Mouse (Mus musculus) urinary bladder, postnatal 14 days (tissue): ENCODE measurements at regions not wholly inside any gene's neighbourhood (a gene's known extent, or its start where the extent isn't known, plus 50 kb on each side); places are given as distances from the start of the nearest gene placed in this dataset.

Experiments
- DNase-seq: peaks from one replicate; pipeline ENCODE4 v3.0.0; 2021; ENCODE audit warnings: low spot score

GRCm38 (mm10) chr3:136611682-136612081 lies 58.2 kb upstream of the Ppp3ca start:
- no peak for DNase-seq

DNA sequence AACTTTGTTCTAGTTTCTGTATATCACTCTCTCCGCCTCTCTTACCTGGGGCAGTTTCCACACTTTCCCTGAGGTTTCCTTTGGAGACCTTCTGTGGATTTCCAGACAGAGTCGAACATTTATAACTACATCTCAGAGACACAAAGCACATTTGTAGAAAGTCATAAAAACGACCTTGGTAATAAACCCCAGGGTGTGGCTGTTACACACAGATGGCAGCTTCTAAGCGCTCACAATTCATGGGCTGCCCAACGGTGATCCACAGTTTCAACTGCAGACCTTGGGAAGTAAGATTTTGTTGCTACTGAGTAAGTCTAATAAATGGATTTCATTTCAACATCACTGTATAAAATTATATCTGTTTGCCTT lies 59.4 kb upstream of the Ppp3ca start:
- no peak for DNase-seq

GRCm38 (mm10) chr3:136609855-136610555 lies 59.9 kb upstream of the Ppp3ca start:
- peak; percentile 47 for DNase-seq

- DNase-seq = no peak
Observed at GRCm38 (mm10) chr3:136601706-136602105, 68.2 kb upstream of the Ppp3ca start.

- DNase-seq = no peak
Observed at GRCm38 (mm10) chr3:136583937-136584336, 86.0 kb upstream of the Ppp3ca start.

GRCm38 (mm10) chr3:136578016-136578415 lies 91.9 kb upstream of the Ppp3ca start:
- DNase-seq = no peak

GRCm38 (mm10) chr3:136570517-136570916 lies 99.4 kb upstream of the Ppp3ca start:
- DNase-seq = no peak

- DNase-seq = no peak
Observed at GRCm38 (mm10) chr3:136556488-136556887, 113.4 kb upstream of the Ppp3ca start.

DNA sequence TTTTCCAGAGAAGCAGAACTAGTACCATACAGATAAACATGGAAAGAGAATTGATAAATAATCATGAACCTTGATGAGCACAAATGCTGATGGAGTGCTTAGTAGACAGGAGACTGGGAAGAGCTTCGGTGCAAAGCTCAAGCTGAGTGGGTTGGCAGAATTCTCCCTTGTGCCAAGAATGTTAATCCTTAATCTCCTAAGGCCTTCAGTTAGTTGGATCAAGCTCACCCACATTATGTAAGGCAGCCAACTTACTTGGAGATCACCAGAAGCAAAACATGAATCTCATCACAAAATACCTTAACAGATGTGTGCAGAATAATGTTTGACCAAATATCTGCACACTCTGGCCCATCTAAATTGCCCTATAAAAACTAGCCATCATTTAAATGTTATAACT lies 120.5 kb upstream of the Ppp3ca start:
- no peak for DNase-seq

GRCm38 (mm10) chr3:136531604-136532003 lies 138.3 kb upstream of the Ppp3ca start:
- DNase-seq = no peak

- DNase-seq = no peak
Observed at GRCm38 (mm10) chr3:136508575-136508974, 161.3 kb upstream of the Ppp3ca start.

GRCm38 (mm10) chr3:136507070-136507469 lies 162.9 kb upstream of the Ppp3ca start:
- no peak for DNase-seq

GRCm38 (mm10) chr3:136494831-136495230 lies 169.0 kb upstream of the Bank1 start:
- DNase-seq = no peak

GRCm38 (mm10) chr3:136491683-136492082 lies 165.8 kb upstream of the Bank1 start:
- DNase-seq = no peak

GRCm38 (mm10) chr3:136471693-136472092 lies 145.8 kb upstream of the Bank1 start:
- no peak for DNase-seq

DNA sequence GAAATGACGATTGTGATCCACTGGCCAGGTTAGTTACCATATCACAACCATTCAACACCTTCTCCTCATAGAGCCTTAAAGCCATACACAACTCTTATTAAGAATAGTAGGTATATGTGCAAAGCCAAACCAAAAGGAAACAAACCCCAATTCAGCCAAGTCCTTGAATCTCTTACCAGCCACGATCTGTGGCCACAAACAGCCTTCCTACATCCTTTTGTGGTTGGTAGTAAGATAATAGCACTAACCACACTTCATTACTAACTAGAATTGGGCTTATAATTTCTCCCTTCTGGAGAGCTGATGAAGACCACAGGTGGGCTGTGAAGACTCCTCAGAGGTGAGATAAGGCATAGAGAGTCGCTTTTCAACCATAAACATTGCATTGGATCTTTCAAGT lies 136.9 kb upstream of the Bank1 start:
- no peak for DNase-seq

DNA sequence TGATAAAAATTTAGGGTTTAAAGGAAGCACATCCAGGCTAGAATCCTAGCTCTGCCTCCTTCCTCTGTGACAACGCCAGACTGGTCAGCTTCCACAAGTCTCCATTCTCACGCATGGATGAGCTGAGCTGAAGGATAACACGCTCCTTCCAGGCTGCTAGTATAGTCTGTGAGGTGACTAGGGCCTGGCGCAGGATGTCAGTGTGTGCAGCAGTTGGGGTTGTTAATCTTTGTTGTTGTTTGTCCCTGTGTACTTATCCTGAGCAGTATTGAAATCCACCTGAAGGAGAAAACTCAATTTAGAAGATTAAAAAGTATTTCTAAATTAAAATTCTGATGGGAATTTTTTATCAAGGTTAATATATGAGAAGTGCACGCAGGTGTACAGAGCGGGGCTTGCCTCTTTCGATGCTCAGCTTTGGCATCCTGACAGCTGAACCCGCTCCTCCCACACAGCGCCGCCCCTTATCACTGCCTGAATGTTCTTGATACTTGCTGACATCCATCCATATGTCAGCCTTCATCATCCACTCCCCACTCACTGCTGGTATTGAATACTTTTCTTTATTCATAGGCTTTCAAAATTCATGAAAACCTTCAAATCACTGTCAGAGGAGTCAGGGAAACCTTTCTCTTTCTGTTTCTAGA lies 130.7 kb upstream of the Bank1 start:
- DNase-seq = no peak

DNA sequence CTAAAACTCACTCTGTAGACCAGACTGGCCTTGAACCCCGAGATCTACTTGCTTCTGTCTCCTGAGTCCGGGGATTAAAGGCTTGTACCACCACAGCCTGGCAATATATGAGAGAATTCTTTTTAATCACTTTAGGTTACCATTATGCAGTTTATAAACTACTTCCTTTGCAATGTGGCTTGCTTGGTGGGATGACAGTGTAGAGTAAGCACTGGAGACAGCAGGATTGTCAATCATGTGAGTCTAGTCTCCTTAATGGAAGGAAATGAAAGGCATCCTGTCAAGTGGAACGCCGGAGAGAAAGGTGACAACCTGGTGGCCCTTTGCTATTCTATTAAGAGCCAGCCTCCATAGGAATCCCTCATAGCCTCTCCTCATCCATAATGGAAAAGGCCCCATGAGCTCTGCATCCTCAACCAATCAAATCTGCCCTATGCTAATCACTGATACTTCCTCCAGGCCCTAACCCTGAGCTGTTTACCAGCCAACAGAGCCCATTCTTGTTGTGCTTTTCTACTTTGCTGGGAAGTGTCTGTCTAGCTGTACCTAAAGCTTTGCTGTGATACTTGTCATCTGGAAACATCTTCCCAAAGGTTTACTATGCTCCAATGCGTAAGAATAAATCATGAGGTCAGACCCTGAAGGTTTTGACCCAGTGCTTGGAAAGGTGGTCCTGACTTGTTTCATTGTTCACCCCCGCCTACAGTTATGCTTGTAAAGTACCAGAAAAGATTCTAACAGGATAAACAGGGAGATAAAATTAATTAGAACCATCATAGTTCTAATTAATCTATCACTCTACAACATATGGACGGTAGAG lies 130.0 kb upstream of the Bank1 start:
- DNase-seq = no peak

DNA sequence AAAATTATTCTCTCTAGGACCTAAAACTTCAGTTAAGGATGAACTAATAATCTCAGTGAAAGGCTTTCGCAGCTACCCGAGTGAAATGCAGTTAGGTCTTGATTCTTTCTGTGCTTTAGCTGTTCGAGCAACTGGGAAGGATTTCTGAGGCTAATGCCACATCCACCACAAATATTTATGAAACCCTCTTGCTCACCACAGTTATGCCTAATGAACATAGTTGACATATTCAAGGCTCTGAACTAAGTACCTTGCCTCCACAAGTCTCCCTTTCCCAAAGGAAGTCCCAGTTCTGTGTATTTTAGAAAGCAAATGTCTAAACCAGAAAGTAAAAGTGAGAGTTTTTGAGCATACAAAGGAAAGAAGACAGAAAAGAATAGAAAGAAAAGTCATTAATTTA lies 129.1 kb upstream of the Bank1 start:
- no peak for DNase-seq

GRCm38 (mm10) chr3:136450986-136451774 lies 125.3 kb upstream of the Bank1 start:
- DNase-seq = no peak

- DNase-seq = no peak
Observed at GRCm38 (mm10) chr3:136450361-136450895, 124.6 kb upstream of the Bank1 start.

GRCm38 (mm10) chr3:136449364-136449763 lies 123.5 kb upstream of the Bank1 start:
- no peak for DNase-seq
